Comparison of ENCODE assay signal across 21 mouse cellular contexts in the genomic region with DNA sequence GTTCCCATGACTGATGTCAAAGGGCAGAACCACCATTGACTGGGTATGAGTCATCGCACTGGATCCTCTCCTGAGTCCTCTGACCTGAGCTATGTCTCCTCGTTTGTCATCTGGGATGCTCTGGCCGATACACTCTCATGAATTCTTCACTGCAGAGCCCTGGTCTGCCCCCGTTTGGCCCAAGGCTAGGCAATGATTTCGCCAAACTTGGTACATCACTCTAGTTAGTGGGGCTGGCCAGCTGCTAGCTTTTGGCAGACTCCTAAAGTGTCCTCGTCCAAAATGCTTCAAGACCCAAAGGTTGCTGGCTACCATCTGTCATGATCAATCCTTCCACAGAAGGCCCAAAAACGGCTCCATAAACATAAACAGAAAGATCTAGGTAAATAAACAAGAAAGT.
DNase-seq lines count a peak whose midpoint lies in the region; ATAC-seq and TF ChIP-seq lines count a peak whose summit lies in the region.
"Had no signal": no experiment of that assay in that cellular context is flagged by ENCODE, and none has a peak within 500 bp of the region (broad histone marks: within the 10 kb centered on the region; RNA-seq: fewer than 3 reads in every experiment).

No protein-coding gene starts in this region.

- H3K27ac ChIP-seq in cerebellum, adult 2 months (ENCODE audit: insufficient read depth, low read length) = no peak overlapping the region
- no peak overlapping the region for H3K27ac ChIP-seq in liver, adult 2 months (replicated peaks; ENCODE audit: insufficient read depth, low read depth, low read length)
- no peak overlapping the region for H3K27ac ChIP-seq in liver, embryonic 11.5 days (ENCODE audit: low read depth, low read length)
- H3K27ac ChIP-seq: left cerebral cortex, adult 2 months; limb, embryonic 12.5 days; liver, embryonic 14.5 days had no signal

- no peak for TF ChIP-seq CTCF in cerebellum, adult 2 months (IDR thresholded peaks at IDR 0.05; ENCODE audit: borderline replicate concordance, insufficient read depth, low read depth, low read length)
- TF ChIP-seq CTCF in liver, adult 2 months (IDR thresholded peaks at IDR 0.05; ENCODE audit: low read depth, low read length) = no peak

- peaks cover 6% of the 10 kb centered on the region; the same call in 1 of the 2 replicates for H3K79me2 ChIP-seq in liver, adult 2 months (ENCODE audit: control insufficient read depth, insufficient read depth, low read length)

- no peaks in the 10 kb centered on the region for H3K9me3 ChIP-seq in liver, embryonic 11.5 days (ENCODE audit: control insufficient read depth, low read length)
- H3K9me3 ChIP-seq: limb, embryonic 12.5 days had no signal

- H3K4me2 ChIP-seq in liver, embryonic 11.5 days = no peak overlapping the region
- H3K4me2 ChIP-seq: limb, embryonic 12.5 days; midbrain, embryonic 11.5 days had no signal

- no peak for TF ChIP-seq POLR2A in cerebellum, adult 2 months (IDR thresholded peaks at IDR 0.05; ENCODE audit: borderline replicate concordance, insufficient read depth, low read length)
- no peak for TF ChIP-seq POLR2A in liver, adult 2 months (IDR thresholded peaks at IDR 0.05; ENCODE audit: extremely low read depth, insufficient read depth, low read length)

- 0 out of 2 replicates have a peak, but pooled peaks cover 1% of the 10 kb centered on the region for H3K36me3 ChIP-seq in liver, adult 2 months (ENCODE audit: control insufficient read depth, insufficient read depth, low read length)
- no peaks in the 10 kb centered on the region; the same call in 1 of the 2 replicates for H3K36me3 ChIP-seq in liver, embryonic 11.5 days (ENCODE audit: control insufficient read depth, insufficient read depth, low read length)

- no peaks in the 10 kb centered on the region for H3K27me3 ChIP-seq in cerebellum, adult 2 months (ENCODE audit: control insufficient read depth, insufficient read depth, low read length)
- no peaks in the 10 kb centered on the region for H3K27me3 ChIP-seq in liver, adult 2 months (ENCODE audit: control insufficient read depth, insufficient read depth, low read length)
- no peaks in the 10 kb centered on the region for H3K27me3 ChIP-seq in liver, embryonic 11.5 days (replicated peaks; ENCODE audit: control insufficient read depth, insufficient read depth, low read length)
- H3K27me3 ChIP-seq: CH12.LX; limb, embryonic 12.5 days had no signal

- WGBS in cerebellum, adult 2 months = 23% methylated on average over 7 of the region's 7 CpGs
- 20% methylated on average over 7 of the region's 7 CpGs for WGBS in liver, adult 2 months
- WGBS in liver, embryonic 11.5 days = 70% methylated on average over 7 of the region's 7 CpGs

- DNase-seq in cerebellum, adult 2 months = peak; percentile 53 to 55
- DNase-seq in liver, adult 2 months (ENCODE audit: extremely low read depth, low read depth, low spot score) = peak; percentile 54
- no peak for DNase-seq in liver, embryonic 11.5 days (ENCODE audit: low spot score)
- peak; percentile 14 for DNase-seq in NIH3T3 (ENCODE audit: low read depth)
- DNase-seq in cerebellum, postnatal 25 days = peak; percentile 44 to 53
- DNase-seq in frontal cortex, postnatal 14 days (ENCODE audit: low spot score in 2 of 2) = no peak
- no peak for DNase-seq in right cerebral cortex, postnatal 10 days (ENCODE audit: low spot score in 2 of 2)
- DNase-seq: embryo, embryonic 11 days; forebrain, postnatal 0 days; heart, adult 18-20 months; kidney, adult 11 months; kidney, postnatal 10 days; layer of hippocampus, adult 9-11 months; right cerebral cortex, postnatal 4 days; thymus, adult 2 months had no signal

- ATAC-seq in cerebellum, adult (ENCODE audit: insufficient number of reproducible peaks, low FRiP score, low TSS enrichment) = no peak
- no peak for ATAC-seq in liver, embryonic 11.5 days (replicated peaks; ENCODE audit: low FRiP score)
- ATAC-seq: forebrain, postnatal 0 days had no signal

- no peak overlapping the region for H3K4me3 ChIP-seq in cerebellum, adult 2 months (replicated peaks; ENCODE audit: insufficient read depth, low read depth, low read length)
- H3K4me3 ChIP-seq in liver, adult 2 months (ENCODE audit: insufficient read depth, low read depth, low read length) = no peak overlapping the region
- no peak overlapping the region for H3K4me3 ChIP-seq in liver, embryonic 11.5 days (ENCODE audit: low read depth, low read length)
- H3K4me3 ChIP-seq: left cerebral cortex, adult 2 months; limb, embryonic 12.5 days had no signal

- H3K4me1 ChIP-seq in cerebellum, adult 2 months (ENCODE audit: control insufficient read depth, insufficient read depth, low read length) = peaks cover 13% of the 10 kb centered on the region
- H3K4me1 ChIP-seq in liver, adult 2 months (ENCODE audit: control insufficient read depth, insufficient read depth, low read length) = no peaks in the 10 kb centered on the region; the same call in 1 of the 2 replicates
- H3K4me1 ChIP-seq in liver, embryonic 11.5 days (replicated peaks; ENCODE audit: control insufficient read depth, insufficient read depth, low read length) = no peaks in the 10 kb centered on the region
- H3K4me1 ChIP-seq: limb, embryonic 12.5 days had no signal

- H3K9ac ChIP-seq in liver, adult 2 months (ENCODE audit: low read depth, low read length) = no peak overlapping the region
- no peak overlapping the region for H3K9ac ChIP-seq in liver, embryonic 11.5 days (ENCODE audit: low read depth, low read length)
- H3K9ac ChIP-seq: forebrain, postnatal 0 days; limb, embryonic 12.5 days; liver, embryonic 14.5 days had no signal

Comparison
In these comparisons a context has a peak if more than half of its experiments do, and no peak if none do; other contexts are left out.
1. DNase-seq: peak in cerebellum, adult 2 months (2 of 2), liver, adult 2 months (single experiment), NIH3T3 (single experiment) and cerebellum, postnatal 25 days (2 of 2); none in liver, embryonic 11.5 days (single experiment), frontal cortex, postnatal 14 days (0 of 2) and right cerebral cortex, postnatal 10 days (0 of 2).